Mouse (Mus musculus) bone marrow, adult 2 months (tissue): ENCODE results near the gene Rsu1.

Experiments used
- CTCF ChIP-seq: fragments of 200-500 bp; IDR thresholded peaks from 2 replicates; pipeline ENCODE4 v1.5.1; 2011; ENCODE audit warnings: low read length, control low read depth; ENCODE audit not compliant: control insufficient read depth, insufficient read depth
- POLR2A ChIP-seq: fragments of 200-500 bp; IDR thresholded peaks from 2 replicates; pipeline ENCODE4 v1.6.1; 2011; ENCODE audit warnings: low read depth, mild to moderate bottlenecking, control low read depth, low read length, borderline replicate concordance; ENCODE audit not compliant: control insufficient read depth

DNA sequence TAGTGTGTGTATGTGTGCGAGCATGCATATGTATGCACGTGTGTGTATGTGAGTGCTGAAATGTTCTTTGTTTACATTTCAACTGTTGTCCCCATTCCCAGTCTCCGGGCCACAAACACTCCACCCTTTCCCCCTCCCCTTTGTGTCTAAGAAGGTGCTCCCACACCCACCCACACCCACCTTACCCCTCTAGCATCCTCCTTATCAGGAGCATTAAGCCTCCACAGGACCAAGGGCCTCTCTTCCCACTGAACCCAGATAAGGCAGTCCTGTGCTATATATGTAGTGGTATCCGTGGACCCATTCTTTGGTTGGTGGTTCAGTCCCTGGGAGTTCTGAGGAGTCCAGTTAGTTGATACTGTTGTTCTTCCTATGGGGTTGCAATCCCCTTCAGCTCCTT is 226.7 kb downstream of the Rsu1 start:
- TF ChIP-seq CTCF = no peak
- no peak for TF ChIP-seq POLR2A
